Mouse (Mus musculus) central nervous system, embryonic 14 days (tissue): ENCODE data around the gene Traf7. TPM values are rescaled to one million over a fixed set of nuclear protein-coding genes. Genes with fewer than 3 reads are reported as not detected.

Experiments
- polyA plus RNA-seq: library from polyadenylated mRNA; depleted of rRNA; stranded (reverse); fragments of >200 nt; gene quantifications from 2 replicates; pipeline ENCODE4 v1.2.3, GENCODE M21; 2012; rRNA removed

Traf7 gene
- polyA plus RNA-seq = 333 and 335 TPM in 2 replicates

DNA sequence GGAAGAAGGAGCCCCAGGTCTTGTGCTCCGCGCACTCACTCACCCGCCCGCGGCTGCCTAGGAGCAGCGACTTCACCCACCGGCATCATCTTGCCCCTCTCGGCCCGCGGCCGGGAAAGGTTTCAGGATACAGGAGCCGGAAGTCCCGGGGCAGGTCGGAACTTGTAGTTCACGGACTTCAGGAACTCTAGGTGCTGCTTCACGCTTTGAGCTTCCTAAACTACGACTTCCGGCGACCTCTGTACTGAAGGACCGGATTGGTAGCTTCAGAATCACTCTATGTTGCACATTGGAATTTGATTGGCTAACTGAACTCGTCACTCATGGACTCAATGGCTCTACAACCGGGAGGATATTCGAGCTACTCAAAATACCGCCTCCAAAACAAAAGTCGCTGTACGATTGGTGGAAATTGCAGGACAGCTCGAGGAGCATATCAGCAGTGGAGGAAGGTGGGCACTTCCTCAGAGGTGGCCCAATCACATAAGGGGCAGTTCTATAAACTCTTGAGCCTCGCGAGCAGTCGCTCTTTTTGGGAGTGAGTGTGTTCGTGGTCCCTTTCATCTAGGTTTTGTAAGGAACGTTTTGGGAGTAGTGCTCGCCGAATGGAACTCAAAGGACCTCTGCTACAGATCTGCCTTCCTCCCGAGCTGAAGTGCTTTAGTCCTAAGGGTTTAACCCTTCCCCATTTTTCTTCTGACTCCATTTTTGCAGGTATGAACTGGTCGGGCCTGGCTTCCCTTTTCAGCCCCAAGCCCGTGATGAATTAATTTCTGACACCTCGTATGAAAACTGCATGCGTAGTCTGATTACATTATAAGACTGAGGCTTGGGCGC, at the start of gene Traf7:
Gene Traf7, minus strand, starts transcription at position 216 of the 837 bp plus-strand sequence.

DNA sequence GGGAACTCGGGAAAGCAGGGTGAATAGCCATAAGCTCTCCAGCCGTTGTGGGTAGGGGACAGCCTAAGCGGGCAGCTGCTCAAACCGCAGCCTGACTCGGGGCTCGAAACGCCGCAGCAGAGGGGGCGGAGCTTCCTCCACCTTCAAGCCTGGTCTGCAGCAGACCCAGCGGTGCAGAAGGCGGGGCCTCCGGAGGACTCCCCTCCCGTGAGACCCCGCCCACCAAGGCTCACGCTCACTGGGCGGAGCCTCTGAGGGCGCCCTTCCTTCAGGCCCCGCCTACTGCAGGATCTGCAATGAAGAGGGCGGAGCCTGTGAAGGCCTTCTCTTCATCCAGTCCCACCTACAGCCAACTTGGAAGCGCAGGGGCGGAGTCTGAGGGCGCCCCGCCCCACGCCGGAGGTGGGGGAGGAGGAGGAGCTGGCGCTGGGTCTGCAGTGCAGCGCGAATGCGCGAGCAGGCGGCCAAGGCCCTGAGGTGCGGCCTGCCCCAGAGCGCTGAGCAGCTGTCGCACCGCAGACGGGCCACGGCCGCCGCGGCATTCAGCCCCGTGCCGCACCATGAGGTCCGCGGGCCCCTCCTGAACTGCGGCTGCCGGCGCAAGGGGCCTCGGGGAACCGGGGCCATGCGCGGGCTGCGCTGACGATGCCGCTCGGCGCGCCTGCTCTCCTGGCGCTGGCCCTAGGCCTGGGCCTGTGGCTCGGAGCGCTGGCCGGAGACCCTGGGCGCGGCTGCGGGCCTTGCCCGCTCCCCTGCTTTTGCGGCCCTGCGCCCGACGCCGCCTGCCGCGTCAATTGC, 22.1 kb upstream of the Traf7 start, which contains the start of gene Pkd1:
Gene Pkd1, plus strand, starts transcription at position 217 of the 798 bp plus-strand sequence.

GRCm38 (mm10) chr17:24534160-24534718, 6.5 kb upstream of the Traf7 start, which contains the start of gene Rab26:
TSS of gene Rab26 (minus strand) at chr17:24534210.

DNA sequence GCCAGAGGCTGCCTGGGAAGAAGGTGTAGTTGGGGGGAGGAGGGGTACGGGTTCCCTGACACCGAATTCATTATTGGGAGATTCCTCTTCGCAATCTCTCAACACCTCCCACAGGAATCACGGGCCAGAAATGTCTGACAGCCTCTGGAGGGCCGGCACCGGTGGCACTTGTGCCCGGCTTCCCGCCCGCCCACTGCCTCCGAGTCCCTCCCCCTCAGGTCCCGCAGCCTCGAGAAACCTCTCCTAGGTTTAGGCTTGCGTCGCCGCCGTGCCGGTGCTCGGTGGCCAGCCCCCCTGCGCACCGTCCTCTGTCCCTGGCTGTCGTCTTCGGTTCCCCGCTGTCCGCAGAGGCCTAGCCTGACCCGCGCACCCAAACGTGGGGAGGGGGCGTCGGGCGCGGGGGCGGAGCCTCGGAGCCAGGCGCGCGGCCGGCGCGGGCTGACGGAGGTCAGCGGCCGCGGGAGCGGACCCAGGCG, 39.5 kb downstream of the Traf7 start, which contains the start of gene Caskin1:
Gene Caskin1, plus strand, starts transcription at position 416 of the 476 bp plus-strand sequence.

GRCm38 (mm10) chr17:24478663-24479380, 48.9 kb downstream of the Traf7 start, which contains the start of gene Mlst8:
TSS of gene Mlst8 (minus strand) at chr17:24479078.

DNA sequence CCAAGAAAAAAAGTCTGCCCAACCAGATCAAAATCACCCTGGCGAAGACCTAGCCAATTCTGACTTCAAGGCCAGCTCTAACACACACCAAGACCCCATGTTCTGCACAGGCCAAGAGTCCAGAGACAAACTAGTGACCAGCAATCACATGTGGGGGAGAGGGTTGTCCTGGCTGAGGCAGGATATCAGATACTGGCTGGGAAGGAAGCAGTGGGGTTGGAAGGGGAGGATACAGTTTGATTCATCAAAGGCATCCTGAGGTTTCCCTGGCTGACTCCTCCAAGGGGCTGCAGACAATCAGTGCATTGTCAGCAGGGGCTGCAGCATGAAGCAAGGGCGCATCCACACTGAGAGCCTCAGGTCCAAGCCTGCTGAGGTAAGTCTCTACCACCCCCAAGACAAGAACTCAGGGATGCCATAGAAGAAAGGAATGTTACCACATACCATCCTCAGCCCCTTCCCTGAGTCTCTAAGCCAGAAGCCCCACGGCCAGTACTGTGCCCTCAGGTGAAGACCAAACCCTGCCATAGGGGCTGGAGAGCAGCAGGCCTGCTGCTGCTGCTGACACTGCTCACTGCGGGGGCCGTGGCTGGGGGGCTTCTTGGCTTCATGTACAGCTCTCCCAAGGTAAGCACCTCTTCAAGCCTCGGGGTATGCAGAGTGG, 54.0 kb downstream of the Traf7 start, which contains the start of gene Bricd5:
Gene Bricd5, plus strand, starts transcription at position 273 of the 664 bp plus-strand sequence.

GRCm38 (mm10) chr17:24469910-24470602, 57.7 kb downstream of the Traf7 start, which contains the start of the genes E4f1 and Pgp:
TSS of gene E4f1 (minus strand) at chr17:24470313.
TSS of gene Pgp (plus strand) at chr17:24470392.

Other genes with a start within 250 kb of the Traf7 start
- 0.33 TPM in 2 replicates for gene Abca17, start 176.9 kb downstream of the Traf7 start, polyA plus RNA-seq
- gene Abca3, start 176.0 kb downstream of the Traf7 start, polyA plus RNA-seq = 33.8 and 34.2 TPM in 2 replicates
- 392 and 424 TPM in 2 replicates for gene Rnps1, start 113.4 kb downstream of the Traf7 start, polyA plus RNA-seq
- 31.1 and 38.3 TPM in 2 replicates for gene Eci1, start 101.3 kb downstream of the Traf7 start, polyA plus RNA-seq
- gene Dnase1l2, start 84.8 kb downstream of the Traf7 start, polyA plus RNA-seq = 26.4 and 29.0 TPM in 2 replicates
- gene E4f1, start 57.6 kb downstream of the Traf7 start, polyA plus RNA-seq = 82.5 and 89.4 TPM in 2 replicates
- gene Pgp, start 57.5 kb downstream of the Traf7 start, polyA plus RNA-seq = 43.4 and 44.6 TPM in 2 replicates
- gene Bricd5, start 54.1 kb downstream of the Traf7 start, polyA plus RNA-seq = 0.43 and 1.0 TPM in 2 replicates
- gene Mlst8, start 48.9 kb downstream of the Traf7 start, polyA plus RNA-seq = 51.2 and 55.8 TPM in 2 replicates
- gene Caskin1, start 39.3 kb downstream of the Traf7 start, polyA plus RNA-seq = 93.1 and 111 TPM in 2 replicates
- 4.1 and 5.0 TPM in 2 replicates for gene Rab26, start 6.3 kb upstream of the Traf7 start, polyA plus RNA-seq
- 60.4 and 62.9 TPM in 2 replicates for gene Pkd1, start 21.9 kb upstream of the Traf7 start, polyA plus RNA-seq
- 175 and 176 TPM in 2 replicates for gene Tsc2, start 104.7 kb upstream of the Traf7 start, polyA plus RNA-seq
- gene Nthl1, start 104.7 kb upstream of the Traf7 start, polyA plus RNA-seq = 16.0 and 16.5 TPM in 2 replicates
- gene Slc9a3r2, start 122.4 kb upstream of the Traf7 start, polyA plus RNA-seq = 27.3 and 36.1 TPM in 2 replicates
- 0.16 and 0.29 TPM in 2 replicates for gene Npw, start 130.5 kb upstream of the Traf7 start, polyA plus RNA-seq
- gene Zfp598, start 141.7 kb upstream of the Traf7 start, polyA plus RNA-seq = 85.5 and 87.5 TPM in 2 replicates
- gene Syngr3, start 162.0 kb upstream of the Traf7 start, polyA plus RNA-seq = 58.6 and 60.6 TPM in 2 replicates
- gene Gfer, start 168.2 kb upstream of the Traf7 start, polyA plus RNA-seq = 31.7 and 33.2 TPM in 2 replicates
- 9.5 and 9.7 TPM in 2 replicates for gene Noxo1, start 168.3 kb upstream of the Traf7 start, polyA plus RNA-seq
- gene Tbl3, start 179.7 kb upstream of the Traf7 start, polyA plus RNA-seq = 71.6 and 77.7 TPM in 2 replicates
- gene Rnf151, start 190.1 kb upstream of the Traf7 start, polyA plus RNA-seq = 0.36 TPM in 2 replicates
- 1,943 and 2,057 TPM in 2 replicates for gene Rps2, start 190.2 kb upstream of the Traf7 start, polyA plus RNA-seq
- 219 and 243 TPM in 2 replicates for gene Ndufb10, start 196.5 kb upstream of the Traf7 start, polyA plus RNA-seq
- gene Rpl3l, start 199.9 kb upstream of the Traf7 start, polyA plus RNA-seq = 0.08 and 0.10 TPM in 2 replicates
- 36.8 and 38.8 TPM in 2 replicates for gene Msrb1, start 208.7 kb upstream of the Traf7 start, polyA plus RNA-seq
- 0.28 and 1.5 TPM in 2 replicates for gene Hs3st6, start 225.1 kb upstream of the Traf7 start, polyA plus RNA-seq